Mouse (Mus musculus) CD4-positive, CD25-positive, alpha-beta regulatory T cell, adult 2 months (primary cell): ENCODE results near the gene Fbxw17.
"Not testable (repeated sequence)": the region's sequence is repeated elsewhere in the genome, so short reads cannot be mapped to it uniquely, and the experiment has no call there.

Experiments
- DNase-seq: peaks from one replicate; pipeline ENCODE4 v3.0.0-alpha.2; 2012; ENCODE audit warnings: low read depth, low spot score

The Fbxw17 gene

DNA sequence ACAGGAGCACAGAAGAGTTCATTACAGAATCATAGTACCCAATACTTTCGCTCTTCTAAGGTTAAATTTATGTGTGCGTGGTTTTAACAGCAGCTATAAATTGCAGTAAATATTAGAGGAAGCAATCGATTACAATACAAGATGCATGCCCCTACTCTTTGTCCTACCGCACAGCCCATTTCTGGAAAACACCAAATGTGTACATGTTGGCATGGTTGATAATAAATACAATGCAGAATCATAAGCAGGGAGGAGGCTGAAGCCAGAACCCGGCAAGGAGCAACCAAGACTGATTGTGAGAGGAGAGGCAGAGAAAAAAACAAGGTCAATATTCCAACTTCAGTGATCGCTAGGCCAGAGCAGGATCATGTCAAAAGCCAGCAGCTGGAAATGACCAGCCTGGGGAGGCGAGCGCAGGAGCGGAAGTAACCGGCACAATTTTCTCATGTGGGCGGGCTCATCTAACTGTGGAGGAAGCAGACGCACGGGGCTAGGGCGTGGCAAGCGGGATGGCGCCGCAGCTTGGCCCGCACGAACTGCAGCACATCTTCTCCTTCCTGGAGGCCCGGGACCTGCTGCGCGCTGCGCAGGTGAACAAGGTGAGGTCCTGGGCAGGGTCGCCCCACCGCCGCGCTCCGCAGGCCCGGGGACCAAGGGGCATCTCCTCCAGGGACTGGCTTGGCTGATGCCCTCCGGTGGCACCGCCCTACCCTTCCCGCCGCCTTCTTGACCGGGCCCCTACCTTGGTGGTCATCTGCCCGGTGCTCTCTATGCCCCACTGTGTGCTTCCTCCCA is at the start of gene Fbxw17:
Fbxw17 (plus strand) TSS at position 476 of the 795 bp plus-strand sequence.
- peak; percentile 80 for DNase-seq

DNA sequence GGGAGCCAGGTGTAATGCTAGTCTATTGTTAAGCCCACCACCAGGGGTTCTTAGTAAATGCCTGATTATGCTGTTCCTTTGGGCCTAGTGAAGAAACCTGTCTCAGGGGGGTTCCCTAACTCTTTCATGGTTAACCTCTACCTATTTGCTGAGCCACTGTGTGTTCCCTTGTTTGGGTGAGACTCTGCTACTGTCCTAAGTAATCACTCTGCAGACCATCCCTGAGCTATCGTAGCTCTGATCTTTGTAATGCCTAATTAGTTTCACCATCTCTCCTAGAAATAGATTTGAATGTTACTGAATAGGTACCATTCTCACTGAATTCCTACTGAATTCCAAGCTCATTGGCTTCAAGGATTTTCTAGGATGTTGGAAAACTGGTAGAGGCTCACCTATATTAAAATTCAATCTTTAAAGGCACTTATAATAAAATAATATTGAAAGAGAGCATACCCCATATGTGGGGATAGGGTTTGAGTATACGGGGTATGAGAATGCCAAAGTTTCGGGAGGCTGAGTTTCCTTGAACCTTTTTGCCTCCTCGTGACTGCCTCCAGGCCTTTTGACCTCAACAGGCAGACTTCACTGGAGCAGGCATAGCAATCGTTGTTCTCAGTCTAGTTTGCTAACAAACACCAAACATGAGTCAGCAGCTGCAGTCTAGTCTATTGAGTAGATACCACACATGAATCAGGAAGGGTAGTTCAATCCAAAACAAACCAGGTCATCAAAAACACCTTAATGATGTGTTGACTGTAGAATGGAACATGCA is 44.5 kb upstream of the Fbxw17 start:
- DNase-seq = not testable (repeated sequence)

DNA sequence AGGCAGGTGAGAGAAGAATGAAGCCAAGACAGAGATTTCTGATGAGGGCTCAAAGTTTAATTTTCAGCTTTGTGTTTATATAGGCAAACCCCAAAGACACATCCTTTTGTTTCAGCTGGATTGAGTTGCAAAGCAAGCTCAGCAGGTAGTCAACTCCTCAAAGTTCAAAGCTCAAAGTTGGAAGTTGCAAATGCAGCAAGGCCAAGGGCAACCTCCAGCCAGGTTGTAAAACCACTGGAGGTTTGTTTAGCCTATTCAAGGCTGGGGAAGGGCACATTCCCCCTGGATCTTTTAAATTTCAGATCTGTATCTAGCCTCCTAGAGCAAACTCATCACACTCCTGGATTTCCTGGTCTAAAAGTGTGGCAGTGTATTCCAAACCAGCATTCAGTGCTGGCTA is 28.5 kb upstream of the Fbxw17 start:
- DNase-seq = not testable (repeated sequence)

DNA sequence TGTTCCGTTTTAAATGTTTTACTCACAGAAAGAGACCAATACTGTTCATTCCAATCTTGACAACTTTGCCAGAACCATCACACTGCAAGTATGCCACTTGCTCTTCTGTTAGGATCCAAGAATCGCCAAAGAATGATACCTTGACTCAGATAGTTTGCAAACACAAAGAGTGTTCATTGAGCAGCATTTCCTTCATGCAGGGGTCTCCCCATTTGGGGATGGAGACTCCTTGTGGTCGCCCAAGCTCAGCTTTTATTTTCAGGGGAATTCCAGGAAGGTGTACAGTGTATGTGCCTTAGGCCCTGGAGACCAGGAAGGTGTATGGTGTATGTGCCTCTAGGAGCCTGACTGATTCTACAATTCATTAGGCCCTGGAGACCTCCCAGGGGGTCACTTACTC is 757 bp downstream of the Fbxw17 start:
- peak; percentile 5 for DNase-seq

DNA sequence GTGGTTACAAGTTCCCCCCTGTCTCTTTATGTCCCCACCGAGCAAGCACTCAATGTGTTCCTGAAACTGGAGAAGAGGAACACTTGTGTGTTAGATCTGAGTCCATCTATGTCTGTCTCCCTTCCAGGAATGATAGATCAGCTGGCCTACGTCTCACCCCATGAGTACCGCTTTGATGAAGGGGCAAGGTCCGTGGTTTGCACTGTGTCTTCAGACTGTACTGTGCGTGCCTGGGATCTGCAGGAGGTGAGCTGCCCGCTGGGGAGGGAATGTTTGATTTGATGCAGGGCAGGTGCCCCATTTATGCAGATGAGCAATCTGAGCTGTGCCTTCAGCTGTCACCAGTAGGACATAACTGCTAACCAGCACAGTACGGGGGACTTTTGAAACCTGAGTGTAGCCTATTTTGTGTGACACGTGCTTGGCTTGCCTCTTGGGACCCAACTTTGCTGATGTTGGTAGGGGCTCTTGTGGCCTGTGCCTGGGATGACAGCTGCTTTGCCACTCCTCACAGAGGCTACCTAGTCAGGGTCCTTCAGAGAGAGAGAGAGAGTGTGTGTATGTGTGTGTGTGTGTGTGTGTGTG is 6.1 kb downstream of the Fbxw17 start:
- no peak for DNase-seq

DNA sequence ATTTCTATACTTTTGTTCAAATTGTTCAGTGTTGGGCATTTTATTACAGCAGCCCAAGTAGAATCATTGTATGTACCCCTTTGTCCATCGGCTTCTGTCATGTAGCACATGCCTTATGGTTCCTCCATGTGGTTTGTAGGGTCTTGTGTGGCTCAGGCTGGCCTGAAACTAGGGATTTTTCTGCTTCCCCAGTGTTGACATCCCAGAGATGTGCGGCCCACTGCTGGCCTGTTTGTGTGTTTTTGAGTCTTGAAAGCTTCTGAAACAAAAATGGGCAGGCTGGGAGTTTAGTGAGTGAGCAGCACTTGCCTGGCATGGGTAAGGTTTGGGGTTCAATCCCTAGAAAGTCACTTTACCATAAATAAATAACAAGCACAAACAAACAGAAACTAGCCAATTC is 6.9 kb downstream of the Fbxw17 start:
- no peak for DNase-seq

DNA sequence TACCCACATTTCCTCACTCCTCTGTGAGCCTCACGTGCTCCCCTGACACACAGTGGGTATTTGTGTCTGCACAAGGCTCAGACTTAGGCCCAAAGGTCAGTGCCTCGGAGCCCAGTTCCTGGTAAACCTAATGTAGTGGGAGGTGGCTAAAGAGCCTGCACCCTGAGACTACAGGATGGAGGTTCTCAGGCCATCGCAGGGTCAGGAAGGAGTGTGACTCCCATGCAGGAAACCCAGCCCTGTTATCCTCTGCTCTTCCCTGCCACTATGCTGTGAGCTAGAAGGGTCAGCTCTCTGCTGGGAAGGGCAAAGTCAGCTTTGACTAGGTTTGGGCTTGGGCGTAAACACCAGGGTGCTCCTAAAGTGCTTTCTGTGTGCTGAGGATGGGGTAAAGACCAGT is 9.0 kb downstream of the Fbxw17 start:
- DNase-seq = no peak

GRCm38 (mm10) chr13:50443812-50444211 is 26.1 kb downstream of the Fbxw17 start, which contains the start of gene Gm47429:
TSS of gene Gm47429 (minus strand) at chr13:50443912.
- DNase-seq = no peak

GRCm38 (mm10) chr13:50445261-50445660 is 27.6 kb downstream of the Fbxw17 start:
- no peak for DNase-seq

DNA sequence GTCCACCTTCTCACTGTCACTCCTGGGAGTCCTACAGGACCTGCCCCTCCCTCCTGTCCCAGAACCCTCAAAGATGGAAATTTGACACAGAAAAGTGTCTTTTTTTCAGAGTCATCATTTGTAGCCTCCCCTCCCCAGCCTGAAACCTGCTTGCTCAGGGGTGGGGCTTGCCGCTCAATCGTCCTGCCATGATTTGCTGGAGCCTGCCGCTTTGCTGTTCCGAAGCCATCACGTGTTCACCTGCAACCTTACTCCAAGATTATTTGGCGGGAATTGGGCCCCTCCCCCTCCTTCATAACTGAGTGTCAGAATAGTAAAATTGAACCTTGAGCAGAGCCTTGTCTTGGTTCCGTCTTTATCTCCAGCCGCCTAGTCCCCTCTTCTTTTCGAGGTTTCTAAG is 34.6 kb downstream of the Fbxw17 start:
- DNase-seq = not testable (repeated sequence)

DNA sequence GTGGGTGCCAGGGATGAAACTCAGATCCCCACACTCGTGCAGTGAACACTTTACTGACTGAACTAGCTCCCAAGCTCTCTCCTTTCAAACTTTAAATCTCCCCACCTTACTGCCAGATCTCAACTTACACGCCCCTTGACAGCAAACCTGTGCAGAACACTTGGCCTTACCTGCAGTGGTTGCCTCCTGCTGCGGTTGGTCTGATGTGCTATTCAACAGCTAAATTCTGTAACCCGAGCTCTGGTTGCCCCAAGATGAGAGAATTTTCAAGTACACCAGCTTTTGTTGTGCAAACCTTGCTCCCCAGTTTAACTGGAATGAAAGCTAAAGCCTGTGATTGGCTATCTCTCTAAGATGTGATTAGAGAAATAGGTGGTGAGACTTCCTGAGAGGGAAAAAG is 35.8 kb downstream of the Fbxw17 start:
- no peak for DNase-seq

DNA sequence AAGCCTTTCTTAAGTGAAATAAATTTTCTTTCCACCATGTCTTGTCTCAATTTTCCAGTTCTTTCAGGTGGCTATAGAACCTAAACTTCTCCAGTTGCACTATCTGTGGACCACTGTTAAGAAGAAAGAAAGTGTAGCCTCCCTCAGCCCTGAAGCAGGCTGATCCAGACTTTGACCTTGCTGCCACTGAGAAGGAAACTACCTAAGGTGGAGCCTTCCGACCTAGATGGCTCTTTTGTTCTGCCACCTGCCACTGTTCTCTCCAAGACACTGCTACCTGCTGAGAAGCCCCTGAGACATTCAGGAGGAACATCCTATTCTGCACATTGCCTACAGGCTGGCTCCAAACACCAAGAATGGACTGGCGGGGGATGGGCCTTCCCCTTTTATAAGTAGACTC is 42.8 kb downstream of the Fbxw17 start:
- DNase-seq = not testable (repeated sequence)

DNA sequence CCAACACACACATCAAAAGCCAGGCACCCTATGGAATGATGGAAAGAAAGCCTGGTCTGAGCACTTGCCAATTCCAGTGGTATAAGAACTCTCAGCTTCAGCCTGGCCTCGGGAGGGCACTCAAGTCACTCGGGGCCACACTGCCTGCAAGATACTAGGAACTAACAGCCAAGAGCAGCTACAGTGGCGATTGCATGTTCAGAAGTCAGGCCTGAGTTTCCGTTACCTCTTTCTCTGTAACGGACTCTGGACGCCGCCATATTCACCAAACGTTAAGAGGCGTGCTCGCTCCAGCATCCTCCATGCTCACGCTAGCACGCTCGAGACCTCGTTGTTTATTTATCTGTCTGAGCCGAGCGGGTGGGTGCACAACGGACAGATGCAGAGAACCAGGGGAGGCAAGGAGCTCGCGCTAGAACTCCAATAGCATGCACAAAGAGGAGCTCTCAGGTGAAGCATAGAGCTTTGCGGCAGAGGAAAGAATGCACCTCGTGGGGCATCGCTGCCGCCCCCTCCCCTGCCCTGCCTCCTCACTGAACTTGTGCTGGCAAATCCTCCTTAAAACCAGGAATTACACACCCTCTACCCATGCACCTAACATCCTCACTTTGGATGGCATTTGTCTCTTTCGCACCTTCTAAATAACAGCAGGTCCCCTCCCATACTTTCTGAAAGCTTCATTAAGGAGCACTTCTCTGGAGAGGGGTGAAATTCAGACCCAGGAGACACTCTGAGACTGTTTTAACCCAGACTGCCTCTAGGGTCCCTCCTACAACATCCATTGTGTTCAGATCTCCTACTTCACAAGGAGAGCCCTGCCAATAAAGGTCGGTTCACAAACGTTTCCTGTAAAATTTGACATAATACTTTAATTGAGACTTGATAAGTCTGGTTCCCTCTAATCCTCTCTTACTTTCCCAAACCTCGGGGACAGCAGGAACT is 47.2 kb downstream of the Fbxw17 start:
- no peak for DNase-seq

GRCm38 (mm10) chr13:50467007-50467406 is 49.3 kb downstream of the Fbxw17 start, which contains the start of gene Nutm2:
TSS of gene Nutm2 (plus strand) at chr13:50467307.
- no peak for DNase-seq
